Mouse (Mus musculus): ENCODE results near the gene Pif1.

Gene Pif1

DNA sequence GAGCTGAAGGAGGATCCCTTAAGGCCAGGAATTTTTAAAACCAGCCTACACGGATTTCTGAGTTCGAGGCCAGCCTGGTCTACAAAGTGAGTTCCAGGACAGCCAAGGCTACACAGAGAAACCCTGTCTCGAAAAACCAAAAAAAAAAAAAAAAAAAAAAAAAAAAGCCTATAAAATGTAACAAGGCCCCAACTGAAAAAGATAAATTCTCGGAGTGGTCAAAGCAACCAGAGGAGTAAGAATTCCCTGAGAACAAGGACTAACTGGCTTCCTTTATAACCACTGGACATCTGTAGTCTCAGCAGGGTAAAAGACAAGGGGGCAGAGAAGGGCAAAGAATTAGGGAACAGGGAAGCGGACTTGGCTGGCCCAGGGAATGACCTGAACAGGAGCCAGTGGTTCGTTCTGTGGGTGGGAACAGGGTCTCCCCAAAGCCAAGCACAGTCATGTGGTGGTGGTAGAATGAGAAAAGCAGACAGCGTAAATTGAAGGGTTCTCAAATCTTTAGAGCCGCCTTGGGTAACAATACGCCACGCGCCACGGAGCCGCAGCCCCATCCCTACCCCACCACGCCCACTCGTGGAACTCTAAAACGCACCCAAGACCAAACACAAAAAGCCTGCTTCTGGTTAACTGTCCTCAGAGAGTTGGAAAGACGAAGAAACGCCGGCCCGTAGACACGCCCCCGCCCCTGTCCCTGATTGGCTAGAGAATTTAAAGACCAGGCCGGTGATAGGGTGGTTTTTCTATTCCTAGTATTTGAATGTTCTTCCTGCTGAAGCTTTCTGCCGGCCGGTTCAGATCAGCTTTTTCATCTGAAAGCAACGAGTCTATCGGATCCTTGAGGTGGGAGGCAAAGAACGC, at the start of gene Pif1:
Pif1 (plus strand) TSS at position 755 of the 864 bp plus-strand sequence.
- no peak for DNase-seq

DNA sequence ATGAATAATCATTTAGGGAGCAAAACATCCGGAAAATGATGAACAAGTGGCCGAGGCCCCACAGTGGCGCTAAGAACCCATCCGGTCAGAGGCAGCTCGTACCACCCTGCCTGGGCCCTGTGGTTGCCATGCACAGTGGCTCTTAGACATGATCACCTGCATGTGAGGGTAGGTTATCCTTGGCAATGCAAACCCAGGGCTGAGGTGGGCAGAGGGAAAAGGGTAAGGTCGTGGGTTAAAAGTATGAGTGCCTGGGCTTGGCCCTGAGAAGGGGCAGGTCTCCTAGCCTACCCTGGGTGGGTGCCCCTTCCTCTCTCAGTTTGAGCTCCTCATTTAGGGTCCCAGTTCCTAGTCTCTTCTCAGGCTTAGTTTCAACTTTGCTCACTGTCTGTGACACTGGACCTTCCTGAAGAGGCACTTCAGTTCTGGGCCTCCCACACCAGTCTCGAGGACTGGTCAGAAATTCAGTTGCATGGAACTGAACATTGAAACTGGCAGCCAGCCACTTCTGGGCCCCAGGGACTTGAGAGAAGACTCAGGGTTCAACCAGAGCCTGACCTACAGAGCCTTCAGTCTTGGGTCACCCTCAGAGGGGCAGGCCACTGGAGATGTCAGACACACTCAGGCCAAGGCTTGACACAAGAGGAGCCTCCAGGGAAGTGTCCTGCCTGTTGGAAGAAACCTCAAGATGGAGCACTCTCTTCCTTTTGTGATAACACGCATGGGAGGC, 48.9 kb upstream of the Pif1 start:
- no peak for DNase-seq

DNA sequence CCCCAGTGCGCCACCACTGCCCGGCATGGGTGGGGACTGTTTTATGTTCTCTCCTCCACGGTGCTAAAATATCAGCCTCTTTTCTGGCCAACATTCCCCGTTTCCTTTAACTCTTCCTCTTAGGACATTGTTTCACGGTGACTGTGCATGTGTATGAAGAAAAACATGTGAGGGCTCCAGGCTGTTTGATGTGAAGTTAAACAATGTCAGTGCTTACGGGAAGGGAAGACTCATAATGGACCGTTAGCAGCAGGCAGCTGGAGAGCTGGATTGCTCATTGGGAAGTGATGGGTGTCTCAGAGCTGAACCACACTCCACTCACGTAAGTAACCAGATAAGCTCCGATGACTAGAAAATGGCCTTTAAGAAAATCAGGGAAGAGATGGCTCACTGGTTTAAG, 47.3 kb upstream of the Pif1 start:
- DNase-seq = no peak

DNA sequence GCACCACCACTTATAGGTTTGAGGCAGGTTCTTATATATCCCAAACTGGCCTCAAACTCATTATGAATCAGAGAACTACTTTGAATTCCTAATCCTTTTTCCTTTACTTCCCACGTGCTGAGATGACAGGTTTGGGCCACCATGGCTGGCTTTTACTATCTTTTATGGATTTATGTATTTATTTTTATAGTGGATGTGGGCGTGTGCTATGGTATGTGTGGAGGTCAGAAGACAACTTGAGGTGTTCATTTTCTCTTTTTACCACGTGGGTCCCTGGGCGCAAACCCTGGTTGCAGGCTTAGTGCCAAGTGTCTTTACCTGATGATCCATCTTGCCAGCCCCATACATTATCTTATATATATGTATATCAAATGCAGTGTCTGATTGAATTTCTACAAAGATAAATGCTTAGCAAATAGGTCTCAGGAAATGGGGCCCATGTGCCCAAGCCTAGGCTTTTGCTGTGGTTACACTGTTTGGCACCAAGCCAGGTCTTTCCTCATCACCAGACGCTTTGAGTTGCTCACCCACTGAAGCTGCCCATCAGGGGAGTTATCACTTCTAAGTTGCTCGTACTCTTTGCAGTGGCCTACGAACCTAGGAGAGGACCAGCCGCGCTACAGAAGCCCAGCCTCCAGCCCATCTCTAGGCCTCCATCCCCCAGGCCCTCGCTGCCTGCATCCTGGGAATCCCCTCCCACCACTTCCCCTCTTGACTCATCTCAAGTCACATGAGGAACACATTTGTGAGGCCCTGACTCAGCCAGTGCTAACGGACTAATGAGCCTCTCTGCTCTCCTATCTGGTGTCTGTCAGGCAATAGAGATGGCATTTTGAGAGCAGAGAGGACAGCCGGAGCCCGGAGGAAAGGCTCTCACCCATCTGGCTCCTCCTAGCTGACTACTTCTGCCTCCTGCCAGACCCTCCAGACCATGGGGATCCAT, 45.6 kb upstream of the Pif1 start:
- DNase-seq = no peak

DNA sequence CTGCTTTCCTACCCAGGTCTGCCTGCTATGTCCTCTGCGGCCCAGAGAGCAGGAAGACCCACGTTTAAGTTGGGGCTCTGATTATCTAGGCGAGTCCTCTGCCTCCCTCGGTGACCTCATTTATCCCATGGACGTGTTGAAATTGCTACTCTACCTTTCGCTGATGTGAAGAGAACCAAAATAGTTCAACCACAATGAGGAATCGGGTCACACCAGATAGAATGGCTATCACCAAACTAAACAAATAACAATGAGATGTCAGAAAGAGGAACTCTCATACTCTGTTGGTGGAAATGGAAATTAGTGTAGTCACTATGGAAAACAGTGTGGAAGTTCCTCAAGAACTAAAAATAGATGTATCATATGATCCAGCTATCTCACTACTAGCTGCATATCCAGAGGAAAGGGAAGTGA, 44.8 kb upstream of the Pif1 start:
- no peak for DNase-seq

DNA sequence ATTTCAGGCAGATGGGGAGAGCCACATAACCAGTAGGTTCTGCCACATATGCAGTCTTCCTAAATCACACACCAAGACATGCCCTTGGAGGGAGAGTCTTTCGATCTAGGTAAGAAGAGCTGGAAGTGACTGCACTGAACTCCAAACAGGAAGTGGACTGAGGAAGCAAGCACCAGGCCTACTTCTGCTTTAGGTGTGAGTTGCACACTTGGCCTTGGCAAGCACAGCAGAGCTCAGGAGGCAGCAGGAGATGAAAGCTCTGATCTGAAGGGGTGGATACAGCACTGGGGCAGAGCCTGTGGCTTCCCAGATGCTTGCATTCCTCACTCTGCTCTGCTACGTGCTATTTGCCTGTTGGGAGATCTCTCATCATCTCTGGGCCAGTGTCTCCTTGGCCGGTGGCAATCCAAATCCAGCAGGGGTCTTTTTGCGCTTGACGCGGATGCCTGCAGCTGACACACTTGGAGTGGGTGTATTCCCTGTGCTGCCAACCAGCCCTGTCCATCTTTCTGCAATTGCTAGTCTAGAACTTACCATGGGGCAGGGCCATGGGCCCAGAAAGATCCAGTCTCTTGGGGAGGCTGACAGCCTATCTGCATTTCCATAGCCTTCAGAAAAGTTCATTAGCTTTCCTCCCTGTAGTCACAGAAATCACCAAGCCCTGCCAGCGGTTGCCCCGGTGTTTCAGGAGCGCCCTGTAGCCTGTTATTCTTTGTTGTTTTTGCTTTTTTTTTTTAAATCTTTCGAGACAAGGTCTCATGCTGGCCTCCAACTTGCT, 41.1 kb upstream of the Pif1 start:
- no peak for DNase-seq

DNA sequence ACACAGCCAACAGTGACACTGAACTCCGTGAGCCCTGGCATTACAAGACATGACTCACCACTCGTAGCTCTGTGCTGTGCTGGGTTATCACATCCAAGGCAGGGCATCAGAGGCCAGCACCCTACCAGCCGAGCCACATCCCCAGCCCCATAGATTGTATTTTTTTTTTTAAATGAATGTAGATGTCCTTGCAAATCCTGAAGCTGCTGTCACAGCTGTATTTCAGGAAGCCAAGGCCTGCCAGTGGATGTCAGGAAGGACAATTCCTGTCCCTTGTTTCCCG, 40.6 kb upstream of the Pif1 start:
- DNase-seq = no peak

DNA sequence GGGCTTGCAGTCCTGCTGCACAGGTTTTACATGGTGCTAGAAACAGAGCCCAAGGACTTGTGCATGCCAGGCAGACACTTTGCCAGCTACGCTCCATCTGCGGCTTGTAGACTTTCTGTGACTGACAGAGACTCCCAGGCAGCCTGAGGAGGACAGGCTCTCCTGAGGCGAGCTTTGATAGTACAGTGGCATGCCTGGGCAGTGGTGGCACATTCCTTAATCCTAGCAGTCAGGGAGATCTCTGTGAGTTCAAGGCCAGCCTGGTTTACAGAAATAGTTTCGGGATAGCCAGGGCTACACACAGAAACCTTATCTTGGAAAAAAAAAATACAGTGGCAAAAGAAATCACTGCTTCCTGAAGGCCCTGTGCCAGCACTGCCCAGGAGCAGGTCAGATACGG, 39.8 kb upstream of the Pif1 start:
- no peak for DNase-seq

DNA sequence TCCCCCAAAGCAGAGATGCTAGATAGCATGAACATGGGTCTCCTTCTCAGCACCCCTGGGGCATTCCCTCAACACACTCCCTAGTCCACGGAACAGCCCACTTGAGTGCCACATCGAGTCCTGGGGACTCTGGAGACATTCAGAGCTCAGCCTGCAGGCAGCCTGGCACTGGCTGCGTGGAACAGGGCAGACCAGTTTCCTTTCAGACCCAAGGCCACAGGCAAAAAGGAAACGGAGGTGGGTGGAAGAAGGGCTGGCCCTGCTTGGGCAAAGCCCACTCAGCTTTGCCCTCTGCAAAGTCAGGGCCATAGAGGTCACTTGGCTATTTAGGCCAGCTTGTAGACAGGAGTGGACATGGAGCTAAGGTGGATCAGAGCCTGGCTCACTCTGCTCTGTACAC, 39.1 kb upstream of the Pif1 start:
- no peak for DNase-seq

DNA sequence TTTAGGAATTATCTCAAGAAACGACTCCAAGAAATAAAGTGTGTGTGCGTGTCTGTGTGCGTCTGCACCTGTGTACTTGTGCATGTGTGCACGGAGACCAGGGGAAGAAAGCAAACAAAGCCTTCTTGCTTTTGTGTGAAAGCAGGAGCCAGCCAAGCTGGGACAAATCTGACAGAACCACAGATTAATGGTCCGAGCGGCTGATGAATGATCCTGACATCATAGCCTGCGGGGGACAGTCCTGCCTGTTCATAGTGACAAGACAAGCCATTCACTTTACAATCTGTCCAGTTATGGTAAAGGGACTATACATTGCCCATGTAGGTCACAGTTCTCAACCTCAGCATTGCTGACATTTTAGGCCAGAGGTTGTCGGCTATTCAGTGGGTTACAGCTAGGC, 38.6 kb upstream of the Pif1 start:
- no peak for DNase-seq

DNA sequence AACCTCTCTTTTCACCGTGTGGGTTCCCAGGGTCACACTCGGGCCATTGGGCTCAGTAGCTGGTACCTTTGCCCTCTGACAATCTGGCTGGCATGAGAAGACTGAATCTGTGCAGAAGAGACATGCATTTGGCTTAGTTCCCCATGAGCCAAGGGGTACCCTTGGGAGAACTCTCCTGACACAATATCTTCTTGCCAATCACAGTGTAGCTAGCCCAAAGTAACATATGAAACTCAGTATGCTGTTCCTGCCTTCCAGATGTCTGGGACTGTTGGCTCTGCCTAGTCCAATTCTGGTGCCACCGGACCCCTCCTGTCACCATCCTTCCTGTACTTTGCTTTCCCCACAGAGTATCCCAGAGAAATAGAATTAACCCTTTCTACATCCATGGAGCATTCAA, 37.8 kb upstream of the Pif1 start:
- no peak for DNase-seq

DNA sequence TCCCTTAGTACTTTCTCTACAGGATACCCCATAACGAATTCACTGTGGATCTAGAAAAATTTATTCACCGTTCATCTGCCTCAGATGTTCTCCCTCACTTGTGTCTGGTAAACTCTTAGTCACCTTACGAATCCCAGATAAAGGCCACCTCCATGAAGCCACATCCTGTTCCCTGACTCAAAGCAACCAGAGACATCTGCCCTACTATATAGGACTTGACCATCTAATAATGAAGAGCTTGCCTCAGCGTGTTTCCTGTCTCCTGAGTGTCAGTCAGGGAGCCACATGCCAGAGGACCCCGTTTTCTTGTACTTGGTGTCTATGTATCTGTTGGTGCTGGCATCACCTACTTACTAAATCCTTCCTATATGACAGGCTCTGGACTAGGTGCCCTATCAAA, 37.3 kb upstream of the Pif1 start:
- no peak for DNase-seq

DNA sequence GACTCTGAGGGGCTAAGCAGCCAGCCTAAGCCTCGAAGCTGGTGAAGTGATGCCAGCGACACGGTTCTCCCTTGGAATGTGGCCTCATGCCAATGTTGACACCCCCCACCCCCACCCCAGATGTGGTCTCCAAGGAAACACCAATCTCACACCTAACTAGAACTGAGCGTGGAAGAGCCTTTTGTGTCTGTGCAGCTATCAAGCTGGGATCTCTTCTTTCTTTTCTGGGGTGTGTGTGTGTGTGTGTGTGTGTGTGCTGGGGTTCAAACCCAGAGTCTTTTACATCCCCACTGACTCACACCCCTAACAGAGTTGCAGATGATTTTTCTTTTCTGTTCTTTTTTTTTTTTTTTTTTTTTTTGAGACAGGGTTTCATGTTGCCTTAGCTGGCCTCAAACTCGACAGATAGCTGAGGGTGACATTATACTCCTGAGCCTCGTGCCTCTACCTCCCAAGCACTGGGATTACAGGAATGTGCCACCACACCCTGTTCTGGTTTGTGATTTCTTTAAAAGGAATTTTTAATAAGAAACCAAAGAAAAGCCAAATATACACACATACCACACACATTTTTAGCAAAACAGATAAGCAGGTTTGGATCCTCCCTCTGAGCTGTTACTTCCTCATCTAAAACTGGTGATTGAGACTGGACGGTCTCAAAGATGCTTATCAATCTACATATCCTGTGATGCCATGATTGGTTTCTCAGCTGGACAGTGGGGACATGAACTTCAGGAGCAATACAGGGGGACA, 36.7 kb upstream of the Pif1 start:
- no peak for DNase-seq

DNA sequence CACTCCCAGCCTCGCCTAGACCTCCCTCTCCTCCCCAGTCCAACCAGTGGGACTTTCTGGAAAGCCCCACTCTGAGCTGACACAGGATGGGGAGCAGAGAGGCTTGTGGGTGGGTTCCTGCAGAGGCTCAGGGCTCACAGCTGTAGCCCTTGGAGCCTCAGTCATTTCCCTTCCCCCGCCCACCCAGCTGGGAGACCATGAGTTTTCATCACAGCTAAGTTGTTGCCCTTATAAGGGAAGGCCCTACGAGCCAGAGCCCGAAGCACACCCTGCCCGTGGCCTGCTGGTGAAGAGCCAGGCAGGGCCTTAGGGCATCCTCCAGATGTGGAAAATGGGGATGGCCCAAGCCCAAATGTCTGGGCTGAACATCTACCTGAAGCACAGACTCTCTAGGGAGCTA, 35.9 kb upstream of the Pif1 start:
- no peak for DNase-seq

DNA sequence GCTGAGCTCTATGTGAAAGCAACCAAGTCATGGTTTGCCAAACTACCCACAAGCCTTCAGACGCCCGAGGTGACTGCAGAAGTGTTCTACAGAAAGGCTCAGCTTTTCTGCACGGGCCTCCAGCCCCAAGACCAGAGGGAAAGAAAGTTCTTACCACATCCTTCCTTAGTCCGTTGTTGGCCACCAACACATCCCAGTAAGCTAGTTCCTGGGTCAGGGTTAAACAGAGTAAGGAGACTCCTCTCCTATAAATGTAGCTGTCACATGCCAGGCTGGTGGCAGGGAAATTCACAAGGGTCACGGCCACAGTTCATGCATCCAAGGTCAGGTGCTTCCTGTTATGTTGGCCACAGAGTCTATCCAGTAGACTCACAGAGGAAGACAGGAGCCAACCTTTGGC, 34.8 kb upstream of the Pif1 start:
- DNase-seq = no peak

DNA sequence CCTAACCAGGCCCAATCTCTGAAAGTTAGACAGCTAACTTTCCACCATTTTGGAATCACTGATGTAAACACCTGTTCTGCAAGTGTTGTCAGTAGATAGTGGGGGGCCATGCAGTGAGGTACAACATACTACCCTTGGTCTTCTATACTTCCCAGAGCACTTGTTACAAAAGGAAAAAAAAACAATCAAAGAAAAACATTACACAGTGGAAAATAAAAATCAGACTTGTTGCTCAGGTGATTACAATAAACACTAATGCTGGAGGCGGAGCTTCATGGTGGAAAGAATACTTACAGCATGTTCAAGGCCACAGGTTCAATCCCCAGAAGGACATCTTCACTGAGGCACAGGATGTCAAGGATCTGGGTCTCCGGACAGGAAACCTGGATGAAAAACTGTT, 34.2 kb upstream of the Pif1 start:
- DNase-seq = no peak

DNA sequence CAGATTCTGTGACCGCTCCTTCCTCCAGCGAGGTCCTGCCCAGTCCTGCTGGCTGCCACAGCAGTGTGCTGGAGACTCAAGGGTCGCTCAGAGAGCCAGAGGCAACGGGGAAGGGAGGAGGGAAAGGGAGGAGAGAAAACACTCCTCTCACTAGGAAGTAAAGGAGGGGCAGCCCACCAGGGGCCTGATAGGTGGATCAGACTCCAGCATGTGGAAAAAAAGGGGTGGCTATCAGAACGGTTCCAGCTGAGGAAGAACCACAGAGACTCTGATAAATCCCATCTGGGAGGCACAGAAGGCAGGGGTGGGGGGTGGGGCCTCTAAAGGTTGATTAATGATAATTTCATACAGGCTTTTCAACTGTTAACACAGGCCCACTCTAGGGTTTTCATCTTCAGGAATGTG, 32.0 kb upstream of the Pif1 start:
- no peak for DNase-seq

DNA sequence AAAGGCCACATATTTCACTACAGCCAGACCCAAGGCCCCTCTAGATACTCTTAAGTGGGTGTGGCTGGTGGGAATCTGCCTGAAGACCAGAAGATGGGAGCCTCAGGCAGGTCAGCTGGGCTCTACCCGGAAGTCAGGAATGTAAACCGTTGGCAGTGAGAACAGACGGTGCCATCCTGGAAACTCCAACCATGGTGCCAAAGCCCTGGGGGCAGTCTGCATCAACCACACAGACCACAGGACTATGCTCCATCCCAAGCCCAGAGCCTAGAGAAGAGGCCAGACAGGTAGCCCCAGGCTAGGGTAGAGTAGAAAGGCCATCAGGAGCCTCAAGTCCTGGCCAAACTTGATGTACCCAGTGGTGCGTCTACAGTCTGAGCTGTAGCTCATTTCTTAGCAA, 31.3 kb upstream of the Pif1 start:
- no peak for DNase-seq

DNA sequence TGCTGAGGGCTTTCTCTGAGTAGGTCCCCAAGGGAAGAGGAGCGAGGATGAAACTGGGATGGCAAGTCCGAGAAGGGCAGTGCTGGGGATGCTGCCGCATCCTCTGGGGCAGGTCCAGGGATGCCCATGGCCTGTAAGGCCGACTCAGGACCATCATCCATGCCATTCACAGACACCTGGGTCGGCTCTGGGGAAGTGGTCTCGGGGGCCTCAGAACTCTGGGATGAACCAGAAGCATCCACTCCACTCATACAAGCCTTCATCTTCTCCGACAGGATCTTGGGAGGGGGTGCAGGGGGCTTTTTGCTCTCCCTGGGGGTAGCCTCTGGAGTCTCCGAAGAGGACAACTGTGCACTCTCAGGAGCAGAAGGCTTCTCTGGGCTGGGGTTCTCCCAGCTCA, 30.6 kb upstream of the Pif1 start:
- no peak for DNase-seq

DNA sequence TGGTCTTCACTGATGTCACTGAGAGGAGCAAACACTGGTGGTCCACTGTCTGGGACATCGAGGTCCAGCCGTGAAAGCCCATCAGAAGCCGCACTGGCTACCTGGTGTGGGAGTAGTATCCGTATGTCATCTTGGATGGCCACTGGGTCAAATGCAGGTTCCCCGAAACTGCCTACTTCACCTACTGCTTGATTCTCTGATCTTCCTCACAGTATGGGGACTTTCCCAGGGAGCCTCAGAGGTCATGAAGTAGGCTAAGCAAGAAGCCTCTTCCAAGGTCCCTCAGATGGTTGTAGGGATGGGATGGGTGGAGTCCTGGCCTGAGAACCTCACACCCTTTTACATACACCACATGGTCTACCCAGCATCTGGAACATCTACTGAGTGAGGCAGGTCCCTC, 30.0 kb upstream of the Pif1 start:
- DNase-seq = no peak

DNA sequence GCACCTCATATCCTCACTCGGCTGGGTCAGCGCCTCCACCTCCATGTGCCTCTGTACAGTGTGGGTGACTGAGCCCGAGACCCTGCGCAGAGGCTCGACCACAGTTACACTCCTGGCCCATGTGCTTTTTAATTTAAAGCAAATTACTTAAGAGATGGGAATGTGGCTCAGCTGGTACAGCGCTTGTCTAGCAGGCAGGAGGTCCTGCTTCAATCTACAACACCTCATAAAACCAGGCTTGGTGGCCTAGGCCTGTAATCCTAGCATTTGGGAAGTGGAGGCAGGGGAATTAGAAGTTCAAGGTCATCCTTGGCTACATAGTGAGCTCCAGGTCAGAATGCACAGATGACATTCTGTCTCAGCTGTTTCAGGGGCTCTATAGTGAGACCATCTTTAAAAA, 28.2 kb upstream of the Pif1 start:
- DNase-seq = no peak

DNA sequence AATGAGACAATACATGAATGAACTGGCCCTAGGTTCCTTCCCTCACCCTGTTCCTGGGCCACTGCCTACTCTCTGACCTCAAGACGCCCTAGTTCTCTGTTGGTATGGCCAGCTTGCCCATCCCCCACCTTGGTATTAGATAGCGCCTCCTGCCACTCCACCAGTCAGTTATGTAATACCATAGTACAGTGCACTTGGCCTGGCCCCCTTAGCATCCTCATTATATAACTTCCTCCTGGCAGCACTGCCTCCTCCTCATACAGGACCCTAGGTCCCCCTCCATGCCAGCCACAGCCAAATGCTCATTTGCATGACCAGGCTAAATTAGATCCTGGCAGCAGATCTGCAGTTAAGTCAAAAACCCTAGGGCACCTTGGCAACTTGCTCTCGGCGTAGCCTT, 25.9 kb upstream of the Pif1 start:
- DNase-seq = peak; percentile 56

Measured in cerebellum, adult 9-11 months (tissue).